Mouse (Mus musculus) MEL (cell line): ENCODE results near the gene Sipa1l2.

Experiments used
- CHD1 ChIP-seq: IDR thresholded peaks from 2 replicates; pipeline ENCODE4 v1.6.1; 2012; ENCODE audit warnings: low read depth, mild to moderate bottlenecking, inconsistent platforms, low read length, improper control_type of control experiment
- CTCF ChIP-seq, 3 experiments: IDR thresholded peaks in 2 of 3; conservative IDR thresholded peaks in 1 of 3; 2 replicates each; pipeline ENCODE4 v1.5.1; 2011 to 2012; ENCODE audit warnings: low read length in 3 of 3, low read depth in 2 of 3, mild to moderate bottlenecking in 2 of 3, improper control_type of control experiment in 1 of 3, inconsistent platforms in 1 of 3, mixed read lengths in 1 of 3, moderate library complexity in 1 of 3; ENCODE audit not compliant: control insufficient read depth in 1 of 3, insufficient read depth in 1 of 3, poor library complexity in 1 of 3, severe bottlenecking in 1 of 3
- EP300 ChIP-seq, 2 experiments: IDR thresholded peaks; 2 replicates each; pipeline ENCODE4 v1.6.1; 2011; ENCODE audit warnings: improper control_type of control experiment in 2 of 2, low read length in 2 of 2, low read depth in 1 of 2, mild to moderate bottlenecking in 1 of 2
- MAX ChIP-seq: IDR thresholded peaks from 2 replicates; pipeline ENCODE4 v1.6.1; 2011; ENCODE audit warnings: low read length, improper control_type of control experiment
- POLR2A ChIP-seq, 2 experiments: IDR thresholded peaks; 2 replicates each; pipeline ENCODE4 v1.6.1; 2011 to 2012; ENCODE audit warnings: low read length in 2 of 2, mild to moderate bottlenecking in 2 of 2, control low read depth in 1 of 2, improper control_type of control experiment in 1 of 2, low read depth in 1 of 2, moderate library complexity in 1 of 2; ENCODE audit not compliant: control insufficient read depth in 1 of 2, insufficient read depth in 1 of 2, poor library complexity in 1 of 2
- POLR2AphosphoS2 ChIP-seq: IDR thresholded peaks from 2 replicates; pipeline ENCODE4 v1.6.1; 2011; ENCODE audit warnings: low read length, improper control_type of control experiment
- POLR2AphosphoS5 ChIP-seq: IDR thresholded peaks from 2 replicates; pipeline ENCODE4 v1.6.1; 2012; ENCODE audit warnings: low read depth, borderline replicate concordance, mild to moderate bottlenecking, inconsistent platforms, low read length, moderate library complexity, mixed read lengths
- SMC3 ChIP-seq: IDR thresholded peaks from 2 replicates; pipeline ENCODE4 v1.6.1; 2011; ENCODE audit warnings: low read depth, low read length, improper control_type of control experiment
- TAL1 ChIP-seq: IDR thresholded peaks from 2 replicates; pipeline ENCODE4 v1.6.1; 2012; ENCODE audit warnings: mild to moderate bottlenecking, inconsistent platforms, low read length, moderate library complexity, mixed read lengths
- USF2 ChIP-seq, 2 experiments: IDR thresholded peaks; 2 replicates each; pipeline ENCODE4 v1.6.1; 2011 to 2012; ENCODE audit warnings: improper control_type of control experiment in 2 of 2, low read length in 2 of 2, borderline replicate concordance in 1 of 2, inconsistent platforms in 1 of 2, low read depth in 1 of 2, mild to moderate bottlenecking in 1 of 2; ENCODE audit not compliant: insufficient read depth in 1 of 2
- ZC3H11A ChIP-seq: IDR thresholded peaks from 2 replicates; pipeline ENCODE4 v1.6.1; 2012; ENCODE audit warnings: low read depth, mild to moderate bottlenecking, inconsistent platforms, low read length, improper control_type of control experiment
- ZNF384 ChIP-seq: IDR thresholded peaks from 2 replicates; pipeline ENCODE4 v1.6.1; 2012; ENCODE audit warnings: low read depth, mild to moderate bottlenecking, inconsistent platforms, low read length, improper control_type of control experiment

DNA sequence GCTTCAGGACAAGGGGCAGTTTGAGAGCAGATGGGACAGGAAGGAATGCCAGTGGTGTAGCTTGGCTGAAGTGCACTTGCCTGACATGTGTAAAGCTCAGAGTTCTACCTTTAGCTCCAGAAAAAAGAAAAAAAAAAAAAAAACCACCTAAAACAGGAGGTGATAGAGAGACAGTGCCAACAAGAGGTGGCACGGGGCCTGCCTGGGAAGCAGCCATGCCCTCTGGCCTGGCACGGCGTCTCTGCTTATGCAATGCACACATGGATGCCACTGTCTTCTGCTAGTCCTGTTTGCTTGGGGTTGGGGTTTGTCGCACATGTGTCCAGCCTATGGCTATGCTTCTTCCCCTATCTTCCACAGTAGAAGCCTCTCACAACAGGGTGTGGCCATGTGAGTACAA lies 2.6 kb upstream of the Sipa1l2 start:
- TF ChIP-seq MAX (no peak), CHD1 (no peak), POLR2AphosphoS5 (no peak), ZNF384 (no peak), POLR2A (IDR thresholded peaks at IDR 0.05; ENCODE audit: control insufficient read depth in 1 of 2, insufficient read depth in 1 of 2, low read depth in 1 of 2, low read length in 2 of 2, poor library complexity in 1 of 2) (no peak), ZC3H11A (no peak), CTCF (IDR thresholded peaks at IDR 0.05 in 2 of 3, conservative IDR thresholded peaks at IDR 0.05 in 1 of 3; ENCODE audit: control insufficient read depth in 1 of 3, insufficient read depth in 1 of 3, low read depth in 2 of 3, low read length in 3 of 3, poor library complexity in 1 of 3, severe bottlenecking in 1 of 3) (no peak), SMC3 (no peak), EP300 (IDR thresholded peaks at IDR 0.05; ENCODE audit: low read depth in 1 of 2, low read length in 2 of 2) (no peak), POLR2AphosphoS2 (no peak), USF2 (IDR thresholded peaks at IDR 0.05; ENCODE audit: borderline replicate concordance in 1 of 2, insufficient read depth in 1 of 2, low read depth in 1 of 2, low read length in 2 of 2) (no peak), TAL1 (no peak)
